Mouse (Mus musculus): Measurements from ENCODE around the gene Lix1l.

The Lix1l gene

GRCm38 (mm10) chr3:96674442-96674841 is 73.5 kb downstream of the Lix1l start:
- DNase-seq (ENCODE audit: low read depth, low spot score) = no peak

DNA sequence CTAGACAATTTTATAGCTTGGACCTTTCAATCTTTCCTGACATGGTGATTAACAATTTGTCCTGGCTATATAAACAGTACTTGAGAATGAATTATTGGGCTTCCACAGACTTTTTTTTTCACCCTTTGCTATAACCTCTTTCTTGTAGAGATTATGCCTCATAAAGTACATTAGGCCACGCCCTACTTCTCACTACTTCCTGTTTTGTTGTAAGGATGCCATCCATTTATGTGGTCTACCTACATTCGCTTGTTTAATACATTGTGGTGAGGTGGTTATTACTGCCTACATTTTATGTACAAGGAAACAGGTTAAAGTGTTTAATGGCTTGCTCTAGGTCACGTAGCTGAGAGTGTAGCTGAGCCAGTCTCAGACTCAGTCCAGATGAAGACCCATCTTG is 74.2 kb downstream of the Lix1l start:
- DNase-seq (ENCODE audit: low read depth, low spot score) = no peak

GRCm38 (mm10) chr3:96675690-96676089 is 74.7 kb downstream of the Lix1l start:
- no peak for DNase-seq (ENCODE audit: low read depth, low spot score)

Measured in brain, adult 2 months (tissue).